Mouse (Mus musculus) left cerebral cortex, postnatal 25 days (tissue): ENCODE data around the gene Lrrn2. TPM values are rescaled to one million over a fixed set of nuclear protein-coding genes. Genes with fewer than 3 reads are reported as not detected.

Experiments
- DNase-seq, 2 experiments: peaks; one replicate each; pipeline ENCODE4 v3.0.0; 2022; ENCODE audit warnings: low spot score in 2 of 2, mixed read lengths in 1 of 2
- intact Hi-C: fragments of 180-260 bp; cut with DNase I; formaldehyde crosslinking; loops from one replicate; pipeline ENCODE4 v1.15.1; 2025
- total RNA-seq, 2 experiments: library from RNA; stranded (reverse); gene quantifications; 2 replicates each; pipeline ENCODE4 v1.2.3; 2021

Lrrn2 gene
- total RNA-seq, 2 experiments from 2014 or later: 90.8 to 106 TPM

DNA sequence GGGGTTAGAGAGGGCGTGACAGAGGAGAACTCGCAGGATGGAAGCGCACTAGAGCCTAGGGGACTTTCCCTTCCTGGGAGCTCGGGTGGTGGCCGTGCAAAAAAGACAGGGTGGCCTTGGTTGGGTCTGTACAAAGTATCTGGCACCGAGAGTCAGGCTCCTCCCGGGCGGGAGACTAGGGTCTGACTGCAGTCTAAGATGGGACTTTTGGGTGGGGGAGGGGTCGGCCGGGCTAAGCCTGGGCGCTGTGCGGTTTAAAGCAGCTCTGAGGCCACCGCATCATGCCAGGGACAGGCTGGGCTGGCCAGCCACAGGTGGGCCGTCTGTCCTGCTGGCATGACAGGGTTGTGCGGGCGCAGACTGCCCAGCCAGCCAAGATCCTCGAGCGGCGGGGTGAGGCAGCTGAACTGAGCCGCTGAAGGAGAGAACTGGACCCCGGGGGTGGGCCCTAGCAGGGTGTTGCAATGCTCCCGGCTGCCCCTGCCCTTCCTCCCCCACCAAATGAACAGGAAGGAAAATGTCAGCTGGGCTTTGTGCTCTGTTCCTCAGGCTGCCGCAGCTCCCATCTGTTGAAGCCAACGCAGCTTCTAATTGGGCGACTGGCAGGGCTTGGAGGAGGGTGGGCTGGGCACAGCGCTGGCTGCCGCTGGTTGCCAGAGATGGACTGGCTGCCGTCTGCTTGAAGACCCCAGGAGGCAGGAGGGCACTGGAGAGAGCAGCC lies 1.1 kb downstream of the Lrrn2 start:
- DNase-seq: peak; percentile 70 to 85
- intact Hi-C loops: loop anchor here (2.0 kb wide), 2 partner anchors 64 to 122 kb away; no protein-coding TSS in a partner anchor

DNA sequence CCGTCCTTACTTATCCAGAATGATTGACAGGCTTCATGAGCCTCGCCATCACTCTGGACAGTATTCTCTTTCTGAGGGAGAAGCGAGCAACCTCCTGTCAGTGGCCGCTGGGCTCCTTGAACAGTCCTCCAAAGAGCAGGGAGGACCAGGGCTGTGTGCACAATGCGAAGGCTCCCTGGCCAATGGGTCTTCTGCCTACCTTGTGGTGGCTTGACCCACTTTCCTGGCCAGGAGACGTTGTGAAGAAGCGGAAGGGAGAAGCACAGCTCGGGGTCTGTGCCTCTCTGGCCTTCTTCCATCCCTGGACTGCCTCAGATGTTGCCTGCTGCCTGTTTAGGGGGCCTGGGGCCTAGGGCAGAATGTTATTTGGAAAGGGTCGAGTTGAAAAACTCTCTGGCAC lies 1.8 kb downstream of the Lrrn2 start:
- intact Hi-C loops: loop anchor here (2.0 kb wide), 2 partner anchors 65 to 123 kb away; no protein-coding TSS in a partner anchor
- no peak for DNase-seq

DNA sequence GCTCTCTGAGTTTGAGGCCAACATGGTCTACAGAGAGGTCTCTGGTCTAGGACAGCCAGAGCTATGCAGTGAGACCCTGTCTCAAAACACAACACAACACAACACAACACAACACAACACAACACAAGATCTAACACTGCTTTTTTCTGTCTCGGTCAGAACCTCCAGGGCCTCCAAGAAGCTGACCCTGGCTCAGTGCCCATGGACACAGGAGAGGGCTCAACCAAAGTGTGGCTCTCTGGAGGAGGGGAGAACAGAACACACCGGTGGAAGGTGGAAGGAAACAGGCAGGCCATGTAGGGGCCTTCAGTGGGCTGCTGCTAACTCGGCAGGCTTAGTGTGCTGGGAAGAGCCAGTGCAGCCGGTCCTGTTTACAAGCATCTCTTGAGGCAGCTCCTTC lies 5.6 kb downstream of the Lrrn2 start:
- DNase-seq: no peak
- intact Hi-C loops: no loop called here

DNA sequence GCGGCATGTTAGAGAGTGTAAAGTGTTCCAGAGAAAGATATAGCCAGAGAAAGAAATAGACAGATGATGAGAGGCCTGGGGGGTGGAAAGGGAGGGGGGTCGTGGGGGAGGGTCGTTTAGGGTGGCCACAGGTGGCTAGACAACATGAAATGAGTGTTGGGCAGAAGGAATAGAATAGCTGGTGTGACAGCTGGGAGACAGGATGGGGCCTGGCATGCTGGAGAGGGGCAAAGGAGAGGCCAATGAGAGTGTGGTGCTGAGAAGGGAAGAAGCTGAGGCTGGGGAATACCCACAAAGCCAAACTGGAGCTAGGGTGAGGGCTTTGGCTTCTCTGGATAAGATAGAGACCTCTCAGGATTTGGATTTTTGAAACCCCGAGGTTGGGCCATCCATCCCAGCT lies 6.6 kb downstream of the Lrrn2 start:
- intact Hi-C loops: no loop called here
- DNase-seq: no peak

DNA sequence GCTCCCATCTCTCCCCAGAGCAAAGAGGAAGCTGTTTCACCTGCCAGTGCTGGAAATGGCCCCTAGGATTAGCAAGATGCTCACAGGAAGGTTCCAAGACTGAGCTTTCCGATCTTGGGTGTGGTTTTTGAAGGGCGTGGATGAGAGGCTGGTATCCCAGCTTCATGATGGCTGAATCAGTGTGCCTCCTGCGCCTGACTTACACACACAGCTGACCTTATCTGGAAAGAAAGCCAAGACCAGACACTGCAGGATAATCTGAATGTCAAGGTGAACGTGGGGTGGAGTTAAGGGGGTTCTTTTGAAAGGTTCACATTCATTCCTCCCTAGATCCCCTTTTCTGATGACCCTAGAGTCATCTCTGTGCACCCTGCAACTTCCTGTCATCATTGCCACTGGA lies 8.7 kb downstream of the Lrrn2 start:
- intact Hi-C loops: no loop called here
- no peak for DNase-seq

DNA sequence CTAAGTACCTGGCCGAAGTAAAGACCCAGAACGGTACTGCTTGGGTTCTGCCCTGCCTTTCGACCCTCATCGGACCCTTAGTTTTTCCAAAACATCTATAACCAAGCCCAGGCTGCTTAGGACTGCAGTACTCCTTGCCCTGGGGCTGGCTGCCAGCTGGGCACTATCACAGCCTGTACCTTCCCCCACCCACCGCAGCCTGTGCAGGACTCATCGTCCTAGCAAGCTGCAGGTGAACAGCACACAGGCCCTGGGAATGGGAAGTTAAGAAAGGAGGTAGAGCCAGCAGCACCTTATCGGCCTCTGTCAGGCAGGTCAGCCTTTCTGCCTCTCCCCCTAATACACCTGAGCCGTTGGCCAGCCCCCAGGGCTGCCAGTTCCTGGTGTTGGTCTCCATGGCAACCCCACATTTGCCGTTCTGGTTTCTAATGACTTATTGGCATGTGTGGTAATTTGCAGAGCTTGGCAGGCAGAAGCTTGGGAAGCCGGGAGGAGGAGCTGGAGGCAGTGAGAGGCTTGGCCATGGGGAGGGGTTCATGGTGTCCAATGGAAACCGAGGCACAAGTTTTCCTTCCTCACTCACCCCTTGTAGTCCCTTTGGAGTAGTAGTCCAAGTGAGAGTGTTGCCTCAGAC lies 10.2 kb downstream of the Lrrn2 start:
- no peak for DNase-seq
- intact Hi-C loops: no loop called here

DNA sequence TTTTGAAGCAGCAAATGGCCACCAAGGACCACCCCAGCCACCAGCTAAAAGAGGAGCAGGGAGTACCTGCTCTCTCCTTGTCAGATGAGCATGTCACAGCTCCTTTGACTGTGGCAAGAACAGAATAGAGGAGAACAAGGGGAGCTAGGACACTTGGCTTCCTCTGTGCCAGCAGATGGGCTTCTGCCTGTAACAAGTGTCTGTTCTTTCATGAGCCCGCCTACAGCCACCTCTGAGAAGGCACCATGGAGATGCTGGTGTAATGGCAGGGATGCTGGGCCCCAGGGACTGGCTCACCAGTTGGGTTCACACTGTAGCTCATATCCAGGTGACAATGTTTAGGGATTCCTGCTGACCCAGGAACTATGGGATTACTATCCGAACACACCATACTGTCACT lies 12.0 kb downstream of the Lrrn2 start:
- intact Hi-C loops: no loop called here
- DNase-seq: peak in 1 of 2 experiments; percentile 80

DNA sequence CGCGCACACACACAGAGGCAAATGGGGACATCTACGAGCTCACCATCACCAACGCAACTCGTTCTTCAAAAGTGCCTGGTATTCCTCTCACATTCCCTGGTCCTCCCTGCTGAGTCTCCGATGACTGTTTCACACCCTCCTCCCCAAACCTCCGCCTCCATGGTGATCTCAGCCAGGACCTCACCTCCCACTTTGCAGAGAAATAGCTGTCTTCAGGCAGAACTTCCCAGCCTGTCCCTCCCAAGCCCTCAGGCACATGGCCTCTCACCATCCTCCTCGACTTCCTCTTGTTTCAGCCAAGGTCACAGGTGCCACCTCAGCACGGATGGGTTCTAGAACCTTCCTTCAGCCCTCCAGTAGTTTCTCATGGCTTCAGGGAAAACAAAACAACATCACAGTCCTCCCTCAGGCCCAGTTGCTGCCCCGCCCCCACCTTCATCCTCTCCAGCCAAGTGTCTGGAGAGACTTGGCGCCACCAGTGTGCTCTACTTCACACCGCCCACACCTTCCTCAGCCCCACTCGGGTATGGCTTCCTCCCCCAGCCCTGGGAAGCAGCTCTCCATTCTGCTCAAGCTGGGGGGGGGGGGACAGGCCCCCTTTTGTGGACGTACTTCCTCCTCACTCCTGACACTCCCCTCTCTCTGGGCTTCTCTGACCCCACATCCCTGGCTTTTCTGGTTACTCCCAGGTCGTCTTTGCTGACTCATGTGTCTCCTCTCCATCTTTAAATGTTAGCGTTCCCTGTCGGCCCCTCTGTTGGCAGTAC lies 13.4 kb downstream of the Lrrn2 start:
- DNase-seq: peak; percentile 55 to 94
- intact Hi-C loops: loop anchor here (1.0 kb wide), 3 partner anchors 13 to 41 kb away; partner anchors contain the start of gene Lrrn2

DNA sequence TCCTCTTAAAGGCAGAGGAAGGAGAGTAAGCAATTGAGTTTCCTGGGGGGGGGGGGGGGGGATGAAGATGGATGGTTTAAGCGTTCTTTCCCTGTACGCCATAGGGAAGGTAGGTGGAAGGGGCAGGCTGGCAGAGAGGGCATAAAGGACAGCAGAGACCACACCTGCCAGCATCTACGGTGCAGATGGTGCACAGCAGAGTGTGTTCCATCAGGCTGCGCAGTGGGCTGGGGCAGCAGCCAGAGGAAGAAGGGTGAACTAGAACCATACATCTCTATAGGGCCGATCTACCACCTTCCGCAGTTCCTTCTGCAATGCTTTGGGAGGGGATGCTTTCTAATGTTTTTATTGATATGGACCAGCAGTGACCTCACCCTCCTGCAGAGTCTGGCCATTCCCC lies 19.0 kb downstream of the Lrrn2 start:
- no peak for DNase-seq
- intact Hi-C loops: no loop called here

DNA sequence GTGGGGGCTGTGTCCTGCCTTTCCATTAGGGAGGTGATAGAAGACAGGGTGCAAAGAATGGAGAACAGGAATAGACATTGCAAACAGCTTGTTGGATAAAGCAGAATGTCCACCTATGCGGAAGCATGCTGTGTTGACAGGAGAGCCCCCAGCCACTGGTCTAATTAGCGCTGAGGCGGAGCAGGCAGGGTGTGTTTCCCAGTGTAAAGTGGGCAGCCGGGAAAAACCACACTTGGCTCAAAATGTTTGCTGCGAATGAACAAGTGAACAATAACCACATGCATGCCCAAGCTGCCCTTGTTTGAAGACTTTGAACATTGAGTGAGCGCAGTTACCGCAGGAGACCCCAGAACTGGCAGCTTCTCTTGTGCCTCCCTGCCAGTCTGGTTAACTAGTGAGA lies 19.6 kb downstream of the Lrrn2 start:
- intact Hi-C loops: no loop called here
- no peak for DNase-seq

DNA sequence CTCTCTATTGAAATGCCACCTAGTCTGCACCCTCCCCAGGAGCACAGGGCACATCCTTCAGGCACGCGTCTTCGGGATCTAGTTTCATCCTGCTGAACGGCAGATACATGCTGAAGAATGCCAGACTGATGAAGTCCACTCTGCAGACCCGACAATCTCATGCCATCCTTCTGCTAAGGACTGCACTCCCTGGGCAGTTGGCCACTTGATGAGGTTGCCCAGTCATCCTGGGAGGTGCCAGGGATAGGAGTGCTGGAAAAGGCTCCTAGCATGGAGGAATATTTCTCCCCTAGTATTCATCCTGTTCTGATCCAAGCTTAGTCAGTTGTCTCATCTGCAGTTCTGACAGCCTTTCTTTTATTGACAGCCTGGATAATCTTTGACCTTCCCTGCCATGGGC lies 20.9 kb downstream of the Lrrn2 start:
- intact Hi-C loops: no loop called here
- no peak for DNase-seq

DNA sequence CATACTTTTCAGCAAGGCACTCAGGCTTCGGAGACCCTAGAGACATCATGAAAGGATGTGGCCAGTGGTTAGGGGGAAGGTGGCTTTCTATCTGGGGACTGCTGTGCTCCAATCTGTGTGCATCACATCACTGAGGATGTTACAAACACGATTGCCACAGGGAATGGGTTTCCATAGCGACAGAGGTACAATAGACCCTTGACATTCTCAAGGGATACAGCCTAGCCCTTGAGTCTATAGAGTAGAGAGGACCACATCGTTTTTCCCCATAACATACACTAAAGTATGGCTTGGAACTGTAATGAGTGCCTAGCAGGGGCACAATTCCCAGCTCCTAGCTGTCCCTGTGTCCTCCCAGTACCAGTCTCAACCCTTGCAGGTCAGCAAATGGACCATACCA lies 23.4 kb downstream of the Lrrn2 start:
- intact Hi-C loops: no loop called here
- DNase-seq: no peak

DNA sequence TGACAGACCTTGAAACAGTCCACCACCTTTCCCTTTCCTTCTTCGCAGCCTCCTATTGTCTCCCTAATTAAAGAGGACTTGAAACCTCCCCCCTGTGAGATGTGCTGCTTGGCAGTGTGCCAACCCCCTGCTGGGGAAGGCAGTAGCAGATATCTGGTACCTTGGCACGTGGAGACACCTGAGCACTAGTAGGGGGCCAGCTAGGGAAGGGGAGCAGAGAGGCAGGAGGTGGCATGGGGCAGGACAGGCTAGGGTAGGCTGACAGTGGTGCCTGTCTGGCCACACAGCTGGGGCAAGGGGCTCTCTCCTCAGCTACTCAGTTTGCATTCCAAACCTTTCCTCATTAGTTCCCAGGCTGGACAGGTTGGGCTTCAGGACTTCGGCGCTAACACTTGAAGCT lies 29.0 kb downstream of the Lrrn2 start:
- intact Hi-C loops: no loop called here
- no peak for DNase-seq

DNA sequence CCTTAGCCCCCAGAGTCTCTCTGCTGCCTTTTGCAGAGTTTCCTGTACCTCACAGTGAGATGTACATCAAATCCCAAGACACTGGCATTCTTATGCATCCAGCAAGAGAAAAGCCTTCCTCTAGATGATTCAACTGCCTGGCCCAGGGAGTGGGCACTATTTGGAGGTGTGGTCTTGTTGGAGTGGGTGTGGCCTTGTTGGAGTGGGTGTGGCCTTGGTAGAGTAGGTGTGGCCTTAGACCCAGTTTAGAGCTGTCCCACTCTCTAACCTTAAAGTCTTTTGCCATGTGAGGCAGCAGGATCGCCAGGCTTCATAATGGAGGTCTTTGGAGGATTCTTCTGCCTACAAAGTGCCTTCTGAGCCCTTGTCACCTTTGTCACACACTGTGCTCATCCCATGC lies 29.9 kb downstream of the Lrrn2 start:
- intact Hi-C loops: no loop called here
- DNase-seq: no peak

DNA sequence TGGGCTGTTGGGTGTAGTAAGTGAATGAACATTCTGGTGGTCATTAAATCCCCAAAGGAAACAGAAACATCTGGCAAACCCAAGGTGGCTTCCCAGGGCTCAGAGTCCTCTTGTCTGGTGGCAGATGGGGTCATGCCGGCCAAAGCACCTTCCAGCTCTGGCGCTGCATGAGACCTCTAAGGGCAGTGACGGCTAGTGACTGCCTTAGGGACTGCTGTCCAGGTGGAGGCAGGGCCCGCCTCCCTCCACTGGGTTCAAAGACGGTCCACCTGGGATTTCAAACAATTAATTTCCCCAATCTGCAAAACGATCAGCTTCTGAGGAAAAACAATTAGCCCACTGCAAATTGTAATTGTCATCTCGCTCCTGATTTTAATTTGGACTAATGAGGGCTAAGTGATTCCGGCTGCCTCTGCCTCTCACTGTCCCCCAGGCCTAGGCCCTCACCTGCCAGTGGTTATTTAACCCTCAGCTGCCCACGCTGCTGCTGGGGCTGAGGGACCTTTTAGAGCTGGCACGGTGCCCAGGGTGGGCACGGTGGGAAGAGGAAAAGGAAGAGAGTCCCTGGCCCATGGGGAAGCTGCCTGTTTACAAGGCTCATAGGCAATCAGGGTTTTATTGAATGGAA lies 30.5 kb downstream of the Lrrn2 start:
- DNase-seq: no peak
- intact Hi-C loops: no loop called here

DNA sequence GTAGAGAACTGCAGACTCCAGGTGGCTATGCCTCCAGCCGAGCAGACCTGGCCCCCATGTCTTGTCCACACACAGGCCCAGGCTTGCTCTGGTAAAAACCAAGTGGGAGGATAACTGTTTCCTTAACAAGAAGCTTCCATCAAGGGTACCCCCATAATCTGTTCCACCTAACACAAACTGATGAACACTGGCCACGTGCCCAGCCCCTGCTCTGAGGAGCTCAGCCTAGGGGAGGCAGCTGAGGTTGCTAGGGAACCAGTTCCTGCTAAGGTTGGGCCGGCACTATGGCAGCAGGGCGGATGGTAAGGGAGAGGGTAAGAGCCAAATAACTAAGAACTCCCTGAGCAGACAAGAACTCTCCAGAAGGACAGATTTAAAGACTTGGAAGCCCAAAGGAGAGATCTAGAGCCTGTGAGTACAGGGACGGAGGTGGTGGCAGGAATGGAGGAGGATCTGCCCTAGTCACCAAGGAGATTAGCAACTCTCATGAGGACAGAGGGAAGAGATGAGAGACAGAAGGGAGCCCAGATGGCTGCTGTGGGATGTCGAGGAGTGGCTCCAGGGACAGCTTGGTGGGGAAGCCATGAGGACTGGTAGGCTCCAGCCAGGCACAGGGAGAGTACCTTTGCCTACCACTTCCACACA lies 35.9 kb downstream of the Lrrn2 start:
- intact Hi-C loops: loop anchor here (1.0 kb wide), 2 partner anchors 23 to 36 kb away; partner anchors contain the start of gene Lrrn2
- DNase-seq: peak; percentile 73 to 96

DNA sequence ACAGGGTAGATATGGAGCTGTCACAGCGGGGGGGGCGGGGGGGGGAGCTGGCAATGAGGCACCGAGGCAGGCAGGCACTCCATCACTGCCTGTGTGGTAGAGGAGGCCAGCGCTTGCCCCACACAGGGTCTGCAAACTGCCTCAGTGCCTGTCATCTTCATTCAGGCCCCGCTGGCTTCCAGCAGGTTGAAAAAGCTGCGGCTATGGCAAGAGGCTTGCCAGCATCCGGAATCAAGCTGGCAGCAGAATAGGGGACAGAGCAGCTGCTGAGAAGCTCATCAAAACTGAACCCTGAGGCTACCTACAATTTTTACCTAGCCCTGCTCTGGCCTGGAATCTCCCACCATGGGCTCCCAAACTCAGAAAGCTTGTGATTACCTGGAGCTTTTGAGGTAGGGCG lies 37.5 kb downstream of the Lrrn2 start:
- intact Hi-C loops: no loop called here
- no peak for DNase-seq

DNA sequence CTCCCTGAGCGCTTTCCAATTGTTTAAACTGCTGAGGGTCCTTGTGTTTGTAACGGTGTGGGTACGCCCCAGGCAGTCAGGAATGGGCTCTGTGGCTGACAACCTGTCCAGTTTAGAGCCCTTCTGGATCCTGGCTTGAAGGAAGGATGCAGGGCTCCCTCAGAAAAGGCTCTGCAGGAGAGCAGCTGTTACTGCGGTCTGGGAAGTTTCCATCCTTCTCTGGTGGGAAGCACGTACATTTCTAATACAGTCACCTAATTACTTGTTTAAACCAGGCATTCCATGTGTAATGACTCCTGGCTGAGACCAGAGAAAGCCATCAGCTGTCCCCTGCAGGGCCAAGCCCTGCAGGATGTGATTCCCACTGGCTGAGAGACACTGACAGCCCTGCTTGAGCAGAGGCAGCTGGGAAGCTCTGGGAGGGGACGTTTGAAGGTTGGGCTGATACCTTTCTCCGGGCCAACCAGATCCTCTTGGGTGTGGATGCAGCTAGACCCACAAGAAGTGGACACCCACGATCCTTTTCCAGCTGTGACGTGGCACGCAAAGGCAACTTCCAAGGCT lies 38.1 kb downstream of the Lrrn2 start:
- intact Hi-C loops: no loop called here
- no peak for DNase-seq

DNA sequence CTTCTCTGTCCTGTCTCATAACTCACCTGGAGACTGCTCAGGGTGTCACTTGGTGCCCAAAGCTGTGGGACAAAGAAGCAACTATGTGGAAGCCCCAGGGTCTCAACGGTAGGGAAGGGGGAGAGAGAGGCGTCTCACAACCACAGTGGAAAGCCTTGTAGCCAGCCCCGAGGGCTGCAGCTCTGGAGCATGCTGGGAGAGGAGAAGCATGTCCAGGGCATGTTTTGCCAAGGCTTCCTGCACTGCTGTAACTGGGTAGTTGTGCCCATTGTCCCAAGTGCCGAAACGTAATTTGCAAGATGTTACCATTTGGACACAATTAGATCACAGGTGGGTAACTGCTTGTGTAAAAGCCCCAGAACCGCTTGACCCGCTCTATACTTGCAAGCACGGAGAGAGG lies 39.2 kb downstream of the Lrrn2 start:
- no peak for DNase-seq
- intact Hi-C loops: no loop called here
